Mouse (Mus musculus) lung, adult 18-20 months (tissue): Measurements from ENCODE around the gene Zim1.

Experiments used
- DNase-seq, 2 experiments: peaks; one replicate each; pipeline ENCODE4 v3.0.0; 2022; ENCODE audit warnings: mixed read lengths in 2 of 2

Gene Zim1

GRCm38 (mm10) chr7:6696241-6697045 is at the start of gene Zim1:
Gene Zim1 (minus strand): TSS chr7:6696450.
- DNase-seq, result peak; percentile 58 to 71

- DNase-seq, result no peak
These were observed 48.1 kb upstream of the Zim1 start for GRCm38 (mm10) chr7:6744281-6744904.

GRCm38 (mm10) chr7:6736060-6736459 is 39.8 kb upstream of the Zim1 start:
- no peak for DNase-seq

- no peak for DNase-seq
These were observed 35.7 kb upstream of the Zim1 start for GRCm38 (mm10) chr7:6731930-6732329.

GRCm38 (mm10) chr7:6731373-6731772 is 35.1 kb upstream of the Zim1 start:
- DNase-seq, result no peak

GRCm38 (mm10) chr7:6730801-6731200 is 34.6 kb upstream of the Zim1 start:
- no peak for DNase-seq

- DNase-seq, result peak; percentile 50 to 64
These were observed 34.0 kb upstream of the Zim1 start, which contains the start of the genes Peg3 and Usp29 for GRCm38 (mm10) chr7:6730241-6730640. Gene Peg3 (minus strand): TSS chr7:6730431. Gene Usp29 (plus strand): TSS chr7:6730578.

- DNase-seq, result peak; percentile 94 to 96
These were observed 33.0 kb upstream of the Zim1 start for GRCm38 (mm10) chr7:6729061-6729817.

GRCm38 (mm10) chr7:6728263-6728931 is 32.1 kb upstream of the Zim1 start:
- DNase-seq, result peak; percentile 87 to 88

- DNase-seq, result peak; percentile 73 to 75
These were observed 31.3 kb upstream of the Zim1 start for GRCm38 (mm10) chr7:6727351-6728121.

GRCm38 (mm10) chr7:6709396-6709795 is 13.1 kb upstream of the Zim1 start:
- DNase-seq, result no peak

GRCm38 (mm10) chr7:6708451-6709180 is 12.4 kb upstream of the Zim1 start:
- no peak for DNase-seq

GRCm38 (mm10) chr7:6707416-6708015 is 11.3 kb upstream of the Zim1 start:
- DNase-seq, result no peak

GRCm38 (mm10) chr7:6699230-6699629 is 3.0 kb upstream of the Zim1 start:
- peak in 1 of 2 experiments; percentile 5 for DNase-seq

- no peak for DNase-seq
These were observed 10.7 kb downstream of the Zim1 start for GRCm38 (mm10) chr7:6685511-6685910.

- DNase-seq, result no peak
These were observed 29.5 kb downstream of the Zim1 start for GRCm38 (mm10) chr7:6666726-6667125.

GRCm38 (mm10) chr7:6663430-6663829 is 32.8 kb downstream of the Zim1 start:
- DNase-seq, result no peak

- DNase-seq, result peak in 1 of 2 experiments; percentile 3
These were observed 36.6 kb downstream of the Zim1 start for GRCm38 (mm10) chr7:6659605-6660004.

GRCm38 (mm10) chr7:6658606-6659005 is 37.6 kb downstream of the Zim1 start:
- no peak for DNase-seq

GRCm38 (mm10) chr7:6652151-6652550 is 44.1 kb downstream of the Zim1 start:
- DNase-seq, result no peak

- DNase-seq, result no peak
These were observed 45.0 kb downstream of the Zim1 start for GRCm38 (mm10) chr7:6651221-6651620.
